Mouse (Mus musculus) megakaryocyte, embryonic 14.5 days (primary cell): ENCODE data around the gene Sema4a.

ENCODE experiments used
- FLI1 ChIP-seq: IDR thresholded peaks from 2 replicates; pipeline ENCODE4 v1.6.1; 2012; ENCODE audit warnings: low read length, inconsistent platforms, mixed read lengths
- GATA1 ChIP-seq: IDR thresholded peaks from 3 replicates; pipeline ENCODE4 v1.6.1; 2012; ENCODE audit warnings: mixed read lengths, low read length, inconsistent platforms, borderline replicate concordance

- TF ChIP-seq GATA1 (no peak), FLI1 (no peak)
These were observed 41.1 kb upstream of the Sema4a start for GRCm38 (mm10) chr3:88502031-88502571.
